Mouse (Mus musculus) left cerebral cortex, adult 18-20 months (tissue): Measurements from ENCODE around the gene Fuca1. TPM values are rescaled to one million over a fixed set of nuclear protein-coding genes. Genes with fewer than 3 reads are reported as not detected.
"Not testable (repeated sequence)": the region's sequence is repeated elsewhere in the genome, so short reads cannot be mapped to it uniquely, and the experiment has no call there.

Source experiments
- DNase-seq, 2 experiments: peaks; one replicate each; pipeline ENCODE4 v3.0.0; 2021 to 2022; ENCODE audit warnings: low spot score in 2 of 2, mixed read lengths in 1 of 2
- total RNA-seq, 2 experiments: library from RNA; stranded (reverse); gene quantifications; 2 replicates each; pipeline ENCODE4 v1.2.3; 2021

Fuca1 gene
- total RNA-seq, 2 experiments from 2014 or later: 33.6 to 36.5 TPM

GRCm38 (mm10) chr4:135972556-135972906 lies 52.0 kb downstream of the Fuca1 start, which contains the start of gene Lypla2:
Lypla2 (minus strand) TSS chr4:135972626.
- peak; percentile 93 for DNase-seq

GRCm38 (mm10) chr4:135972911-135973811 lies 52.6 kb downstream of the Fuca1 start:
- no peak for DNase-seq

- no peak for DNase-seq
These were observed 55.6 kb downstream of the Fuca1 start for GRCm38 (mm10) chr4:135976146-135976545.

GRCm38 (mm10) chr4:135980223-135980622 lies 59.7 kb downstream of the Fuca1 start:
- DNase-seq: not testable (repeated sequence)

- peak; percentile 73 to 74 for DNase-seq
These were observed 61.1 kb downstream of the Fuca1 start for GRCm38 (mm10) chr4:135981524-135982063.

GRCm38 (mm10) chr4:135984556-135984955 lies 64.0 kb downstream of the Fuca1 start:
- no peak for DNase-seq

- DNase-seq: no peak
These were observed 64.7 kb downstream of the Fuca1 start for GRCm38 (mm10) chr4:135985193-135985592.

- no peak for DNase-seq
These were observed 65.2 kb downstream of the Fuca1 start for GRCm38 (mm10) chr4:135985769-135986168.

GRCm38 (mm10) chr4:135986301-135986942 lies 65.9 kb downstream of the Fuca1 start:
- no peak for DNase-seq

- peak; percentile 86 to 93 for DNase-seq
These were observed 66.6 kb downstream of the Fuca1 start, which contains the start of gene Pithd1 for GRCm38 (mm10) chr4:135986943-135987710. Pithd1 (minus strand) TSS chr4:135987264.

- DNase-seq: no peak
These were observed 67.2 kb downstream of the Fuca1 start for GRCm38 (mm10) chr4:135987714-135988113.

Other genes starting within 250 kb of the Fuca1 start
- under 1 TPM; 0.28 to 0.37 TPM for gene Ifnlr1, start 234.4 kb upstream of the Fuca1 start, total RNA-seq
- gene Il22ra1, start 192.6 kb upstream of the Fuca1 start, total RNA-seq: under 1 TPM in 1 of 2 experiments, not detected in 1; 0.14 TPM
- gene Myom3, start 161.0 kb upstream of the Fuca1 start, total RNA-seq: 1 to 10 TPM in 1 of 2 experiments, under 1 TPM in 1; 0.77 to 1.7 TPM
- 10 to 100 TPM; 72.3 to 76.1 TPM for gene Srsf10, start 65.0 kb upstream of the Fuca1 start, total RNA-seq
- 10 to 100 TPM; 39.6 to 52.7 TPM for gene Pnrc2, start 46.9 kb upstream of the Fuca1 start, total RNA-seq
- not detected for gene Cnr2, start 25.3 kb upstream of the Fuca1 start, total RNA-seq
- gene Hmgcl, start 25.7 kb downstream of the Fuca1 start, total RNA-seq: 10 to 100 TPM; 36.0 to 36.7 TPM
- 10 to 100 TPM; 25.0 to 28.0 TPM for gene Gale, start 43.0 kb downstream of the Fuca1 start, total RNA-seq
- gene Lypla2, start 51.9 kb downstream of the Fuca1 start, total RNA-seq: 10 to 100 TPM; 94.5 to 97.4 TPM
- 10 to 100 TPM; 93.6 to 94.4 TPM for gene Pithd1, start 66.5 kb downstream of the Fuca1 start, total RNA-seq
- gene Eloa, start 101.0 kb downstream of the Fuca1 start, total RNA-seq: 10 to 100 TPM; 25.6 to 26.0 TPM
- 100 to 1,000 TPM; 277 to 280 TPM for gene Rpl11, start 132.7 kb downstream of the Fuca1 start, total RNA-seq
- 10 to 100 TPM; 34.9 to 43.2 TPM for gene Id3, start 222.8 kb downstream of the Fuca1 start, total RNA-seq